In the genomic region with DNA sequence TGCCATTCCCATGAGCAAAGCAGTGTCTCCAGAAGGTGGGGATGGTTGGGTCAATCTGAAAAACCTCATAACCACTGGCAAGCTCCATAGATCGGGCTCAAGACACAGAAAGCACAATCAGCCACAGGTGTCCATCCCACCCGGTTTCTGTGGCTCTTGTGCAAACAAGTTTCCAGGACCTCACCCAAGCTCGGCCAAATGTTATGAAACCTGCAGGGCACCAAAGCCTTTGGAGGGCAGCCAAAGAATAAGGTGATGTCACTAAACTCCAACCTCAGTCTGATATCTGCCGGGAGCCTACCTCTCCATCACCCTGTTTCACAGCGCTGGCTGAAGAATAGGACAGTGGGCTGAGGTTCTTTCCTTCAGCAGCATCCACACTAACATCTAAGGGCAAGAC, we compare ENCODE assay signal across 27 mouse cellular contexts. TPM values are rescaled to one million over a fixed set of nuclear protein-coding genes. Genes with fewer than 3 reads are reported as not detected.
DNase-seq lines count a peak whose midpoint lies in the region; ATAC-seq and TF ChIP-seq lines count a peak whose summit lies in the region.
"Had no signal": no experiment of that assay in that cellular context is flagged by ENCODE, and none has a peak within 500 bp of the region (broad histone marks: within the 10 kb centered on the region; RNA-seq: fewer than 3 reads in every experiment).

No protein-coding gene starts in this region.

- TF ChIP-seq POLR2A in kidney, adult 2 months (IDR thresholded peaks at IDR 0.05; ENCODE audit: low read depth, low read length) = no peak
- no peak for TF ChIP-seq POLR2A in small intestine, adult 2 months (IDR thresholded peaks at IDR 0.05; ENCODE audit: low read depth, low read length)

- TF ChIP-seq CTCF in kidney, adult 2 months (conservative IDR thresholded peaks at IDR 0.05; ENCODE audit: insufficient read depth, insufficient read length, low read depth, low read length) = no peak
- no peak for TF ChIP-seq CTCF in liver, postnatal 0 days (IDR thresholded peaks at IDR 0.05; ENCODE audit: low read depth)
- no peak for TF ChIP-seq CTCF in small intestine, adult 2 months (IDR thresholded peaks at IDR 0.05; ENCODE audit: extremely low read depth, insufficient read length, insufficient replicate concordance, low read depth, low read length)

- H3K4me3 ChIP-seq in kidney, adult 2 months (ENCODE audit: insufficient read depth, low read depth, low read length) = no peak overlapping the region
- H3K4me3 ChIP-seq in liver, postnatal 0 days (ENCODE audit: low read depth, low read length) = no peak overlapping the region
- H3K4me3 ChIP-seq in small intestine, adult 2 months (ENCODE audit: low read depth, low read length) = no peak overlapping the region
- H3K4me3 ChIP-seq: embryonic facial prominence, embryonic 15.5 days; forebrain, embryonic 10.5 days; gastrocnemius, adult 2 months; heart, embryonic 12.5 days; left cerebral cortex, adult 2 months; limb, embryonic 10.5 days; liver, embryonic 15.5 days; midbrain, embryonic 12.5 days; neural tube, embryonic 12.5 days had no signal

- WGBS in kidney, adult 2 months = 57% methylated on average over 5 of the region's 5 CpGs
- WGBS in liver, postnatal 0 days (ENCODE audit: insufficient replicate concordance) = 45% methylated on average over 5 of the region's 5 CpGs
- WGBS in small intestine, adult 2 months = 22% methylated on average over 5 of the region's 5 CpGs

- H3K9me3 ChIP-seq in liver, postnatal 0 days (ENCODE audit: low read length) = no peaks in the 10 kb centered on the region
- H3K9me3 ChIP-seq: embryonic facial prominence, embryonic 15.5 days; forebrain, embryonic 10.5 days; heart, embryonic 12.5 days; limb, embryonic 10.5 days; liver, embryonic 15.5 days; midbrain, embryonic 12.5 days; neural tube, embryonic 12.5 days had no signal

- peak; percentile 53 for DNase-seq in kidney, adult 2 months
- no peak for DNase-seq in kidney, adult 11 months
- peak; percentile 33 for DNase-seq in testis, postnatal 10 days (ENCODE audit: low spot score)
- no peak for DNase-seq in testis, postnatal 14 days (ENCODE audit: low spot score)
- peak; percentile 64 for DNase-seq in liver, postnatal 0 days
- no peak for DNase-seq in retina, embryonic 14.5 days (ENCODE audit: low spot score)
- DNase-seq: adrenal gland, adult 8-10 months; cerebellum, adult 11 months; cerebellum, postnatal 25 days; gastrocnemius, adult 2 months; heart, postnatal 14 days; kidney, postnatal 10 days; right cerebral cortex, adult 18-20 months; spleen, adult 18-20 months had no signal

- H3K27ac ChIP-seq in kidney, adult 2 months (ENCODE audit: insufficient read depth, low read depth, low read length) = no peak overlapping the region
- no peak overlapping the region for H3K27ac ChIP-seq in liver, postnatal 0 days (ENCODE audit: low read depth)
- peak overlapping the region; percentile 30; the same call in 1 of the 2 replicates for H3K27ac ChIP-seq in small intestine, adult 2 months (ENCODE audit: insufficient read depth, low read depth, low read length)
- H3K27ac ChIP-seq: embryonic facial prominence, embryonic 15.5 days; forebrain, embryonic 10.5 days; gastrocnemius, adult 2 months; hindbrain, embryonic 14.5 days; left cerebral cortex, adult 2 months; limb, embryonic 10.5 days; liver, embryonic 15.5 days; midbrain, embryonic 12.5 days; neural tube, embryonic 12.5 days had no signal

- H3K36me3 ChIP-seq in kidney, adult 2 months (ENCODE audit: control insufficient read depth, insufficient read depth, low read length) = no peaks in the 10 kb centered on the region
- H3K36me3 ChIP-seq in liver, postnatal 0 days (replicated peaks; ENCODE audit: insufficient read depth, low read length) = no peaks in the 10 kb centered on the region
- H3K36me3 ChIP-seq in small intestine, adult 2 months (ENCODE audit: control insufficient read depth, insufficient read depth, low read length) = peaks cover 14% of the 10 kb centered on the region
- H3K36me3 ChIP-seq: embryonic facial prominence, embryonic 15.5 days; forebrain, embryonic 10.5 days; heart, embryonic 12.5 days; limb, embryonic 10.5 days; liver, embryonic 15.5 days; midbrain, embryonic 12.5 days; neural tube, embryonic 12.5 days had no signal

- H3K4me1 ChIP-seq in kidney, adult 2 months (ENCODE audit: control insufficient read depth, insufficient read depth, low read length) = no peaks in the 10 kb centered on the region
- H3K4me1 ChIP-seq in liver, postnatal 0 days (ENCODE audit: insufficient read depth) = peaks cover 5% of the 10 kb centered on the region; the same call in 1 of the 2 replicates
- H3K4me1 ChIP-seq in small intestine, adult 2 months (ENCODE audit: control insufficient read depth, insufficient read depth, insufficient read length, low read length) = peaks cover 14% of the 10 kb centered on the region
- H3K4me1 ChIP-seq: embryonic facial prominence, embryonic 15.5 days; heart, embryonic 12.5 days; neural tube, embryonic 12.5 days had no signal

- H3K27me3 ChIP-seq in kidney, adult 2 months (replicated peaks; ENCODE audit: control insufficient read depth, insufficient read depth, low read length) = no peaks in the 10 kb centered on the region
- H3K27me3 ChIP-seq in liver, postnatal 0 days (ENCODE audit: insufficient read depth, low read length) = no peaks in the 10 kb centered on the region
- H3K27me3 ChIP-seq in small intestine, adult 2 months (ENCODE audit: control insufficient read depth, insufficient read depth, low read length) = no peaks in the 10 kb centered on the region
- H3K27me3 ChIP-seq: embryonic facial prominence, embryonic 15.5 days; heart, embryonic 12.5 days; liver, embryonic 15.5 days; midbrain, embryonic 12.5 days; neural tube, embryonic 12.5 days had no signal

- H3K9ac ChIP-seq in liver, postnatal 0 days (replicated peaks) = no peak overlapping the region
- H3K9ac ChIP-seq: embryonic facial prominence, embryonic 15.5 days; heart, embryonic 12.5 days; hindbrain, embryonic 14.5 days; liver, embryonic 15.5 days; midbrain, embryonic 12.5 days; neural tube, embryonic 12.5 days had no signal

- peak; percentile 75 for ATAC-seq in liver, postnatal 0 days

- H3K4me2 ChIP-seq in liver, postnatal 0 days (ENCODE audit: low read depth, low read length) = no peak overlapping the region
- H3K4me2 ChIP-seq: embryonic facial prominence, embryonic 15.5 days; heart, embryonic 12.5 days; hindbrain, embryonic 14.5 days; liver, embryonic 15.5 days; midbrain, embryonic 12.5 days; neural tube, embryonic 12.5 days had no signal

- no peak for TF ChIP-seq EP300 in liver, postnatal 0 days (IDR thresholded peaks at IDR 0.05; ENCODE audit: low read depth)

RNA-seq across cellular contexts. Expression of a gene that starts 7.4 kb away (rescaled TPM):
- polyA plus RNA-seq in kidney, adult 2 months (2012; rRNA removed) = 50.2 and 58.6 TPM in 2 replicates
- 44.6 and 48.9 TPM in 2 replicates for polyA plus RNA-seq in liver, postnatal 0 days (2015; fragmentation: Nextera tagmentation; extraction: Ambion mirVana)
- polyA plus RNA-seq in small intestine, adult 2 months (2012; rRNA removed) = 10.4 and 14.9 TPM in 2 replicates

RNA-seq across cellular contexts. Expression of a gene that starts 18.7 kb away (rescaled TPM):
- 1.4 and 2.2 TPM in 2 replicates for polyA plus RNA-seq in kidney, adult 2 months (2012; rRNA removed)
- polyA plus RNA-seq in liver, postnatal 0 days (2015; fragmentation: Nextera tagmentation; extraction: Ambion mirVana) = 19.1 and 19.8 TPM in 2 replicates
- polyA plus RNA-seq in small intestine, adult 2 months (2012; rRNA removed) = 5.7 and 11.2 TPM in 2 replicates

RNA-seq across cellular contexts. Expression of a gene that starts 19.1 kb away (rescaled TPM):
- 4.6 and 5.3 TPM in 2 replicates for polyA plus RNA-seq in kidney, adult 2 months (2012; rRNA removed)
- 1.1 and 1.6 TPM in 2 replicates for polyA plus RNA-seq in liver, postnatal 0 days (2015; fragmentation: Nextera tagmentation; extraction: Ambion mirVana)
- 5.5 and 8.5 TPM in 2 replicates for polyA plus RNA-seq in small intestine, adult 2 months (2012; rRNA removed)

RNA-seq across cellular contexts. Expression of a gene that starts 25.2 kb away (rescaled TPM):
- polyA plus RNA-seq in kidney, adult 2 months (2012; rRNA removed) = not detected in 2 replicates
- not detected in 2 replicates for polyA plus RNA-seq in liver, postnatal 0 days (2015; fragmentation: Nextera tagmentation; extraction: Ambion mirVana)
- polyA plus RNA-seq in small intestine, adult 2 months (2012; rRNA removed) = 0.10 TPM in 1 of 2 replicates, not detected in the other
- polyA plus RNA-seq: embryonic facial prominence, embryonic 15.5 days; forebrain, embryonic 10.5 days; gonadal fat pad, adult 2 months; heart, embryonic 12.5 days; hindbrain, embryonic 14.5 days; intestine, embryonic 14.5 days; limb, embryonic 10.5 days; liver, embryonic 15.5 days; thymus, postnatal 0 days had no signal

RNA-seq across cellular contexts. Expression of a gene that starts 41.6 kb away (rescaled TPM):
- 82.6 and 86.0 TPM in 2 replicates for polyA plus RNA-seq in kidney, adult 2 months (2012; rRNA removed)
- polyA plus RNA-seq in liver, postnatal 0 days (2015; fragmentation: Nextera tagmentation; extraction: Ambion mirVana) = 0.71 and 1.0 TPM in 2 replicates
- 2.5 and 23.9 TPM in 2 replicates for polyA plus RNA-seq in small intestine, adult 2 months (2012; rRNA removed)
- polyA plus RNA-seq: limb, embryonic 10.5 days had no signal

Comparison
In these comparisons a context has a peak if more than half of its experiments do, and no peak if none do; other contexts are left out.
1. DNase-seq: peak in kidney, adult 2 months (single experiment), testis, postnatal 10 days (single experiment) and liver, postnatal 0 days (single experiment); none in kidney, adult 11 months (single experiment), testis, postnatal 14 days (single experiment) and retina, embryonic 14.5 days (single experiment).